ENCODE assay signal across 8 mouse cellular contexts in genomic region chr2:92840009-92840408, GRCm38 (mm10).
DNase-seq lines count a peak whose midpoint lies in the region; ATAC-seq and TF ChIP-seq lines count a peak whose summit lies in the region.

No protein-coding gene starts in this region.

- no peaks in the 10 kb centered on the region for H3K36me3 ChIP-seq in kidney, embryonic 15.5 days
- H3K36me3 ChIP-seq in embryonic facial prominence, embryonic 11.5 days (replicated peaks; ENCODE audit: control insufficient read depth, insufficient read depth, low read depth, low read length) = no peaks in the 10 kb centered on the region
- H3K36me3 ChIP-seq in hindbrain, postnatal 0 days (ENCODE audit: insufficient read depth, low read length) = no peaks in the 10 kb centered on the region
- H3K36me3 ChIP-seq in neural tube, embryonic 14.5 days (ENCODE audit: control insufficient read depth, insufficient read depth, low read length) = no peaks in the 10 kb centered on the region

- H3K4me3 ChIP-seq in kidney, embryonic 15.5 days (replicated peaks) = no peak overlapping the region
- H3K4me3 ChIP-seq in embryonic facial prominence, embryonic 11.5 days (ENCODE audit: low read depth, low read length) = no peak overlapping the region
- no peak overlapping the region for H3K4me3 ChIP-seq in hindbrain, postnatal 0 days (ENCODE audit: low read length)
- no peak overlapping the region for H3K4me3 ChIP-seq in neural tube, embryonic 14.5 days (ENCODE audit: low read depth, low read length)

- peaks cover 29% of the 10 kb centered on the region for H3K4me1 ChIP-seq in kidney, embryonic 15.5 days
- no peaks in the 10 kb centered on the region for H3K4me1 ChIP-seq in embryonic facial prominence, embryonic 11.5 days (ENCODE audit: control insufficient read depth, insufficient read depth, low read length)
- peaks cover 7% of the 10 kb centered on the region; the same call in 1 of the 2 replicates for H3K4me1 ChIP-seq in hindbrain, postnatal 0 days (ENCODE audit: insufficient read depth, low read length)
- H3K4me1 ChIP-seq in neural tube, embryonic 14.5 days (ENCODE audit: control insufficient read depth, insufficient read depth, low read length) = peaks cover 13% of the 10 kb centered on the region; the same call in 1 of the 2 replicates

- peak; percentile 30 for DNase-seq in kidney, adult 9 months
- peak; percentile 76 for DNase-seq in adrenal gland, postnatal 10 days
- DNase-seq in embryonic facial prominence, embryonic 11.5 days (ENCODE audit: low spot score) = peak; percentile 70
- peak; percentile 89 for DNase-seq in hindbrain, postnatal 0 days (ENCODE audit: low spot score)
- DNase-seq in left cerebral cortex, postnatal 4 days = peak; percentile 75
- no peak for DNase-seq in MN1 (ENCODE audit: low spot score)

- 23% methylated on average over 4 of the region's 4 CpGs for whole genome bisulfite sequencing in kidney, embryonic 15.5 days
- 23% methylated on average over 4 of the region's 4 CpGs for WGBS in embryonic facial prominence, embryonic 11.5 days
- WGBS in hindbrain, postnatal 0 days = 22% methylated on average over 4 of the region's 4 CpGs
- WGBS in neural tube, embryonic 14.5 days = 20% methylated on average over 4 of the region's 4 CpGs

- intact Hi-C loops in left cerebral cortex, postnatal 4 days (cut with DNase I) = no loop called here

- TF ChIP-seq CTCF in hindbrain, postnatal 0 days (IDR thresholded peaks at IDR 0.05; ENCODE audit: low read depth) = peak; percentile 95

- H3K27ac ChIP-seq in kidney, embryonic 15.5 days = no peak overlapping the region
- H3K27ac ChIP-seq in embryonic facial prominence, embryonic 11.5 days (replicated peaks; ENCODE audit: low read depth, low read length) = no peak overlapping the region
- no peak overlapping the region for H3K27ac ChIP-seq in hindbrain, postnatal 0 days
- no peak overlapping the region for H3K27ac ChIP-seq in neural tube, embryonic 14.5 days (ENCODE audit: low read depth, low read length)

- no peak for ATAC-seq in kidney, embryonic 15.5 days (replicated peaks; ENCODE audit: low FRiP score)
- ATAC-seq in embryonic facial prominence, embryonic 11.5 days (replicated peaks; ENCODE audit: insufficient number of reproducible peaks, low FRiP score, low TSS enrichment, low read depth) = peak; percentile 56; the same call in 1 of the 2 replicates
- peak; percentile 86 for ATAC-seq in hindbrain, postnatal 0 days
- ATAC-seq in neural tube, embryonic 14.5 days (ENCODE audit: low read depth) = 0 out of 2 replicates have a peak, but pooled peaks have one; percentile 53

- no peak overlapping the region for H3K9ac ChIP-seq in kidney, embryonic 15.5 days
- H3K9ac ChIP-seq in embryonic facial prominence, embryonic 11.5 days (replicated peaks; ENCODE audit: low read length) = no peak overlapping the region
- H3K9ac ChIP-seq in hindbrain, postnatal 0 days (replicated peaks; ENCODE audit: low read length) = no peak overlapping the region
- H3K9ac ChIP-seq in neural tube, embryonic 14.5 days (replicated peaks; ENCODE audit: low read depth, low read length) = no peak overlapping the region

- no peaks in the 10 kb centered on the region for H3K9me3 ChIP-seq in kidney, embryonic 15.5 days (replicated peaks)
- no peaks in the 10 kb centered on the region for H3K9me3 ChIP-seq in embryonic facial prominence, embryonic 11.5 days (replicated peaks; ENCODE audit: control insufficient read depth, low read length)
- H3K9me3 ChIP-seq in hindbrain, postnatal 0 days (ENCODE audit: low read length) = no peaks in the 10 kb centered on the region
- H3K9me3 ChIP-seq in neural tube, embryonic 14.5 days (ENCODE audit: control insufficient read depth, low read length) = no peaks in the 10 kb centered on the region

- H3K27me3 ChIP-seq in kidney, embryonic 15.5 days = 0 out of 2 replicates have a peak, but pooled peaks cover 5% of the 10 kb centered on the region
- H3K27me3 ChIP-seq in embryonic facial prominence, embryonic 11.5 days (ENCODE audit: control insufficient read depth, insufficient read depth, low read length) = no peaks in the 10 kb centered on the region
- no peaks in the 10 kb centered on the region for H3K27me3 ChIP-seq in hindbrain, postnatal 0 days (ENCODE audit: insufficient read depth, low read length)
- no peaks in the 10 kb centered on the region; the same call in 1 of the 2 replicates for H3K27me3 ChIP-seq in neural tube, embryonic 14.5 days (ENCODE audit: control insufficient read depth, insufficient read depth, low read length)

- no peak overlapping the region for H3K4me2 ChIP-seq in kidney, embryonic 15.5 days
- H3K4me2 ChIP-seq in embryonic facial prominence, embryonic 11.5 days (ENCODE audit: low read depth, low read length) = no peak overlapping the region
- no peak overlapping the region for H3K4me2 ChIP-seq in hindbrain, postnatal 0 days (ENCODE audit: low read depth, low read length)
- no peak overlapping the region for H3K4me2 ChIP-seq in neural tube, embryonic 14.5 days (ENCODE audit: low read depth, low read length)
